In the genomic region with DNA sequence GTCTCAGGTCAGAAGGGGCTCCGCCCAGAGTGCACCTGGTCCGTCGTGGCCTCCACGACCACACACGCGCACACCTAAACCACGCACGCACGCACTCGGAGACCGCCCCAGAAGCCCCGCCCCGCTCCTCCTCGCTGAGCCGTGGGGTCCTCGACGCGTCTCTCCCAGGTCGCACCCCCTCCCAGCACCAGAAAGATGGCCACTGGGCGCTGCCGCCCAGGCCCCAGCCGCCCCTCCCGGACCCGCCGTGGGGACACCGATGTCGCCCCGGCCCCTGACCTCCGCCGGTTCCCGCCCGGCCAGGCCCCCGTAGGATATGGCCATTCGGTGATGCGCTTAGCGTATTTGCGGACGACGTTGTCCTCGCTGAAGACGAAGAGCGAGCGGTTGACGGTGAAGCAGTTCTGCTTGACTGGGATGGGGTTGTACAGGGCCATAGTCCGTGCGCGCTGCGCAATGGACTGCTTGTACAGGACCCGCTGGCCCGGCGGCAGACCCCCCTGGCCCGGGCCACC, we compare ENCODE assay signal across 8 mouse cellular contexts. TPM values are rescaled to one million over a fixed set of nuclear protein-coding genes. Genes with fewer than 3 reads are reported as not detected.
A peak's percentile ranks its signal among the peaks of the same experiment; 100 is the strongest.
DNase-seq lines count a peak whose midpoint lies in the region; ATAC-seq lines count a peak whose summit lies in the region.

No protein-coding gene starts in this region.

- H3K4me2 ChIP-seq in heart, embryonic 15.5 days, result peak overlapping the region; percentile 95
- peak overlapping the region; percentile 98 for H3K4me2 ChIP-seq in forebrain, embryonic 12.5 days
- peak overlapping the region; percentile 86 for H3K4me2 ChIP-seq in midbrain, embryonic 14.5 days (ENCODE audit: low read length)

- H3K9ac ChIP-seq in heart, embryonic 15.5 days, result peak overlapping the region; percentile 15; the same call in 1 of the 2 replicates
- H3K9ac ChIP-seq in forebrain, embryonic 12.5 days, result peak overlapping the region; percentile 56
- peak overlapping the region; percentile 90 for H3K9ac ChIP-seq in midbrain, embryonic 14.5 days (replicated peaks; ENCODE audit: low read length)

- 1% methylated on average over 52 of the region's 52 CpGs for WGBS in heart, embryonic 15.5 days
- under 1% methylated on average over 46 of the region's 52 CpGs for WGBS in forebrain, embryonic 12.5 days
- WGBS in midbrain, embryonic 14.5 days, result under 1% methylated on average over 52 of the region's 52 CpGs

- ATAC-seq in heart, embryonic 15.5 days (replicated peaks; ENCODE audit: insufficient number of reproducible peaks, insufficient read depth, low FRiP score, low read depth), result peak; percentile 30; the same call in 1 of the 2 replicates
- ATAC-seq in forebrain, embryonic 12.5 days (ENCODE audit: low FRiP score), result peak; percentile 76
- peak; percentile 60 for ATAC-seq in midbrain, embryonic 14.5 days (ENCODE audit: low FRiP score, low TSS enrichment)

- peaks cover 17% of the 10 kb centered on the region for H3K4me1 ChIP-seq in heart, embryonic 15.5 days (replicated peaks)
- peaks cover 18% of the 10 kb centered on the region for H3K4me1 ChIP-seq in forebrain, embryonic 12.5 days
- H3K4me1 ChIP-seq in midbrain, embryonic 14.5 days (ENCODE audit: control insufficient read depth, insufficient read depth, low read length), result peaks cover 10% of the 10 kb centered on the region

- no peaks in the 10 kb centered on the region for H3K9me3 ChIP-seq in heart, embryonic 15.5 days (replicated peaks)
- no peaks in the 10 kb centered on the region for H3K9me3 ChIP-seq in forebrain, embryonic 12.5 days
- H3K9me3 ChIP-seq in midbrain, embryonic 14.5 days (ENCODE audit: control insufficient read depth, low read length), result no peaks in the 10 kb centered on the region

- peaks cover 41% of the 10 kb centered on the region for H3K27me3 ChIP-seq in heart, embryonic 15.5 days
- peaks cover 37% of the 10 kb centered on the region for H3K27me3 ChIP-seq in forebrain, embryonic 12.5 days
- no peaks in the 10 kb centered on the region for H3K27me3 ChIP-seq in midbrain, embryonic 14.5 days (ENCODE audit: control insufficient read depth, insufficient read depth, low read length)

- H3K27ac ChIP-seq in heart, embryonic 15.5 days, result no peak overlapping the region
- peak overlapping the region; percentile 50; the same call in 1 of the 2 replicates for H3K27ac ChIP-seq in forebrain, embryonic 12.5 days
- peak overlapping the region; percentile 80 for H3K27ac ChIP-seq in midbrain, embryonic 14.5 days (replicated peaks; ENCODE audit: low read depth, low read length)

- peak overlapping the region; percentile 58 for H3K4me3 ChIP-seq in heart, embryonic 15.5 days
- H3K4me3 ChIP-seq in forebrain, embryonic 12.5 days (replicated peaks), result peak overlapping the region; percentile 75
- peak overlapping the region; percentile 81 for H3K4me3 ChIP-seq in midbrain, embryonic 14.5 days (replicated peaks; ENCODE audit: low read depth, low read length)

- H3K36me3 ChIP-seq in heart, embryonic 15.5 days, result no peaks in the 10 kb centered on the region
- H3K36me3 ChIP-seq in forebrain, embryonic 12.5 days (replicated peaks), result no peaks in the 10 kb centered on the region
- 0 out of 2 replicates have a peak, but pooled peaks cover 9% of the 10 kb centered on the region for H3K36me3 ChIP-seq in midbrain, embryonic 14.5 days (ENCODE audit: control insufficient read depth, insufficient read depth, low read length)

- no peak for DNase-seq in heart, adult 11 months
- DNase-seq in brain, adult 2 months (ENCODE audit: low read depth, low spot score), result peak; percentile 71
- peak; percentile 50 to 60 for DNase-seq in layer of hippocampus, postnatal 10 days (ENCODE audit: low spot score in 2 of 2)
- DNase-seq in midbrain, embryonic 14.5 days, result peak; percentile 77
- no peak for DNase-seq in urinary bladder, postnatal 10 days (ENCODE audit: low spot score)
- no peak for DNase-seq in lung, postnatal 10 days

RNA-seq across cellular contexts. Expression of gene Cacna1b, which starts 0.4 kb away (rescaled TPM):
- 0.11 and 0.60 TPM in 2 replicates for polyA plus RNA-seq in heart, embryonic 15.5 days (2015; fragmentation: Nextera tagmentation; extraction: Ambion mirVana)
- 3.0 and 5.8 TPM in 2 replicates for polyA plus RNA-seq in forebrain, embryonic 12.5 days (2016; fragmentation: Nextera tagmentation; extraction: Ambion mirVana)
- total RNA-seq in layer of hippocampus, postnatal 10 days (2021), result 100 to 1,000 TPM; 105 to 106 TPM
- 12.0 and 15.0 TPM in 2 replicates for polyA plus RNA-seq in midbrain, embryonic 14.5 days (2014; fragmentation: Nextera tagmentation; extraction: Ambion mirVana)

Comparison
In these comparisons a context has a peak if more than half of its experiments do, and no peak if none do; other contexts are left out.
1. H3K9ac ChIP-seq: peak in every context shown above with its lines; median percentile 90 in midbrain, embryonic 14.5 days; 56 in forebrain, embryonic 12.5 days; 15 in heart, embryonic 15.5 days.
2. DNase-seq: peak in brain, adult 2 months (single experiment), layer of hippocampus, postnatal 10 days (2 of 2) and midbrain, embryonic 14.5 days (single experiment); none in heart, adult 11 months (single experiment), urinary bladder, postnatal 10 days (single experiment) and lung, postnatal 10 days (single experiment).
3. Peak in every context shown above with its lines, with median percentiles within 50 percentile points of each other: ATAC-seq, H3K4me2 ChIP-seq and H3K4me3 ChIP-seq.